Mouse (Mus musculus) kidney, adult 11 months (tissue): ENCODE measurements around the gene Daam2.

Source experiments
- DNase-seq: peaks from one replicate; pipeline ENCODE4 v3.0.0; 2022

The Daam2 gene

GRCm38 (mm10) chr17:49429471-49430129, 134.5 kb downstream of the Daam2 start:
- DNase-seq, result no peak

GRCm38 (mm10) chr17:49428751-49429415, 135.3 kb downstream of the Daam2 start:
- no peak for DNase-seq

- DNase-seq, result peak; percentile 95
Measured at GRCm38 (mm10) chr17:49428239-49428688, 135.9 kb downstream of the Daam2 start, which contains the start of gene Mocs1. Gene Mocs1, plus strand, starts transcription at chr17:49428362.

GRCm38 (mm10) chr17:49427631-49428238, 136.4 kb downstream of the Daam2 start:
- peak; percentile 40 for DNase-seq

- DNase-seq, result peak; percentile 1
Measured at GRCm38 (mm10) chr17:49423872-49424271, 140.3 kb downstream of the Daam2 start.

- no peak for DNase-seq
Measured at GRCm38 (mm10) chr17:49423067-49423325, 141.1 kb downstream of the Daam2 start.

- no peak for DNase-seq
Measured at GRCm38 (mm10) chr17:49422286-49423066, 141.7 kb downstream of the Daam2 start.

DNA sequence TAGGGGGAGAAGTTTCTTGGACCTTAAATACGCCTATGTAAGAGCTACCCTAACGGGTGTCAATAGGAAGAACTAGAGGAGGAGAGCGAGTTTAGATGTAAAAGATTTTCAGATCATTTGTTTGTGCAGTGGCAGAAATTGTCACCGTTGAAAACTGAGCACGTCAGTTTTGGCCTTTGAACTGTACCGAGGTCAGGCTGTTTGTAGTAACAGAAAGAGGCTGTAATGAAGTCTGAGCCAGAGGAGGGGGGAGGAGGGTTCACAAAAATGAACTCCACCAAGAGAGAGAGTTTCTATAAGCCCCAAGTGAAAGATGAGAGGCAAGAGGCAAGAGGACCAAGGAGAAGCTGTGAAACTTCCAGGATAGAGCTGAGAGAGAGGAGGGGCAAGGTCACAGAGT, 144.3 kb downstream of the Daam2 start:
- DNase-seq, result no peak

GRCm38 (mm10) chr17:49416228-49416627, 147.9 kb downstream of the Daam2 start:
- no peak for DNase-seq

- DNase-seq, result no peak
Measured at GRCm38 (mm10) chr17:49413554-49413953, 150.6 kb downstream of the Daam2 start.

DNA sequence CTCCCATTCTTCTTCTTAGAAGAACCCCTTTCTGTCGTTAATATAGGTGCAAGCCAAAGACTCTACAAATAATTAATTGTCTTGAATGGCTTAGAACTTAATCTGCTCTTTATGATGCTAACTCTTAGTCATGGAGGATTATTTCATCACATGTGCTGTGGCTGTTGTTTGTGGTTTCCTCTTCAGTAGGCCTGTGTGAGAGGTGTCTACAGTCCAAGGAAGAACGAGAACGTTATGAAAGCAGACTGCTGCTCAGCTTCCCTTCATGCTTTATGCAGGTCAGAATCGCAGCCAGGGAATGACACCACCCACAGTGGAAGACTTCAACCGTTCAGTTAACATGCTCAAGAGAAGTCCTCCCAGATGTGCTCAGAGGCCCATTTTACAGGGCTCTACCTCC, 151.2 kb downstream of the Daam2 start:
- DNase-seq, result no peak
